Mouse (Mus musculus) cerebellum, postnatal 25 days (tissue): ENCODE measurements at regions not wholly inside any gene's neighbourhood (a gene's known extent, or its start where the extent isn't known, plus 50 kb on each side); places are given as distances from the start of the nearest gene placed in this dataset.

Experiments
- DNase-seq, 2 experiments: peaks; one replicate each; pipeline ENCODE4 v3.0.0; 2021; ENCODE audit warnings: mixed read lengths in 2 of 2

GRCm38 (mm10) chr11:19838932-19839331 is 85.2 kb upstream of the Spred2 start:
- no peak for DNase-seq

- no peak for DNase-seq
These were observed 81.1 kb upstream of the Spred2 start for GRCm38 (mm10) chr11:19843084-19843483.

- no peak for DNase-seq
These were observed 76.3 kb upstream of the Spred2 start for GRCm38 (mm10) chr11:19847910-19848309.

GRCm38 (mm10) chr11:19848412-19848811 is 75.8 kb upstream of the Spred2 start:
- no peak for DNase-seq

- DNase-seq: peak in 1 of 2 experiments; percentile 34
These were observed 74.8 kb upstream of the Spred2 start for GRCm38 (mm10) chr11:19849347-19849811.

GRCm38 (mm10) chr11:19849844-19850420 is 74.2 kb upstream of the Spred2 start:
- no peak for DNase-seq

- no peak for DNase-seq
These were observed 73.1 kb upstream of the Spred2 start for GRCm38 (mm10) chr11:19851022-19851615.

- no peak for DNase-seq
These were observed 62.6 kb upstream of the Spred2 start for GRCm38 (mm10) chr11:19861596-19861995.

- DNase-seq: no peak
These were observed 60.8 kb upstream of the Spred2 start for GRCm38 (mm10) chr11:19863327-19863726.

GRCm38 (mm10) chr11:19866262-19866661 is 57.9 kb upstream of the Spred2 start:
- no peak for DNase-seq

GRCm38 (mm10) chr11:19869671-19870070 is 54.5 kb upstream of the Spred2 start:
- no peak for DNase-seq

- DNase-seq: no peak
These were observed 54.0 kb upstream of the Spred2 start for GRCm38 (mm10) chr11:19870136-19870535.

GRCm38 (mm10) chr11:19873796-19874195 is 50.4 kb upstream of the Spred2 start:
- no peak for DNase-seq
